Mouse (Mus musculus): ENCODE measurements around the gene Snx12. TPM values are rescaled to one million over a fixed set of nuclear protein-coding genes. Genes with fewer than 3 reads are reported as not detected.
"Not testable (repeated sequence)": the region's sequence is repeated elsewhere in the genome, so short reads cannot be mapped to it uniquely, and the experiment has no call there.

The Snx12 gene
- total RNA-seq, 2 experiments from 2014 or later = 83.2 to 83.8 TPM

- intact Hi-C loops (cut with DNase I) = no loop called here
- DNase-seq = no peak
Observed at GRCm38 (mm10) chrX:101156369-101156768, 66.0 kb downstream of the Snx12 start.

- intact Hi-C loops (cut with DNase I) = no loop called here
- no peak for DNase-seq
Observed at GRCm38 (mm10) chrX:101147506-101147905, 74.9 kb downstream of the Snx12 start.

DNA sequence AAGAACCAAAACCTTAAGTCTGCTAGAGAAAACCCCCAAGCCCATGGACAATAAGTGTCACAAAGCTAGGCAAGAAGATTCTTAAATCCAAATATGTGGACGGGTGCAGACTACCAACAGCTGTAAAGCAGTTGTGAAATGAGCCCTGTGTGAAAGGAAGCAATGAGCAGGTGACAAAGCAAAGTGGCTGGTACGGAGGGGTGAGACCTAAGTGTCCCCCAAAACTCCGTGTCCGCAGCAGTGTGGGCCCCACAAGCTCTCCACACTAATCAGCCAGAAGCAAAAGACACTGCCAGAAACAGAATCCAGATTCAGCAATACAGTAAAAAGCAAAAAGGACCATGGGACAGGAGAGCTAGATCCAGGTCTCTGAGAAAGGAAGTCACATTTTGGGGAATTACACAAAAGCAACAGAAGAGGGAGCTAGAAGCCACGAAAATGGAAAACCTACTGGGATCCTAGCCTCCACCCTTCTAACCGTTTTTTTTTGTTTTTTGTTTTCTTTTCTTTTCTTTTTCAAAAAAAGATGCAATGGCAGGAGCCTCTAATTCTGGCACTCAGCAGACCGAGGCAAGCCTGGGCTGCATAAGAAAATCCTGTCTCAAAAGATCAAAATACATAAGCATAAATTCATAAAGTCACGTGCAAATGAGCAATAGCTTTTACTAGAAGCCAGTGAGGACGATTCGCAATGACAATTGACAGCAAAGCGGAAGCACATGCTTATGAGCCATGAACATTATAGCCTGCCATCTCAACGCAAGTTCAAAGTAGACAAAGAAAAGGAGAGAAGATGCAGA is 90.2 kb downstream of the Snx12 start:
- intact Hi-C loops (cut with DNase I) = loop anchor here (5.0 to 10.0 kb wide), 2 partner anchors 153 to 200 kb away; no protein-coding TSS in a partner anchor
- no peak for DNase-seq

DNA sequence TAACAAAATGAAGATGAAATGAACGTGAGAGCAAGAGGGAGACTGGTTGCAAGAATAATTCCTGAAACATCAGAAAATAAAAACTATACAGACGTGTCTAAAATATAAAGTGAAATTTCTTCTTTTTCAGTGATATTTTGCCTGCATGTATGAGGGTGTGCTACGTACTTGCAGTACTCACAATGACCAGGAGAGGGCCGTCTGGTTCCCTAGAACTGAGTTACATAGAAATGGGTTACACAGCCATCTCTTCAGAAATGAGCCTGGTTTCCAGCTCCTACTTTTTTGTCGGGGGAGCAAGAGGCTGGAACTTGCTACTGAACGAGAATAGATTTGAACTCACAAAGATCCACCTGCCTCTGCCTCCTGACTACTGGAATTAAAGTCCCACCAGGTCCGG is 91.4 kb downstream of the Snx12 start:
- intact Hi-C loops (cut with DNase I) = loop anchor here (5.0 to 10.0 kb wide), 2 partner anchors 154 to 201 kb away; no protein-coding TSS in a partner anchor
- DNase-seq = peak; percentile 69

- intact Hi-C loops (cut with DNase I) = no loop called here
- DNase-seq = no peak
Observed at GRCm38 (mm10) chrX:101128559-101128958, 93.8 kb downstream of the Snx12 start.

- no peak for DNase-seq
- intact Hi-C loops (cut with DNase I) = no loop called here
Observed at GRCm38 (mm10) chrX:101126977-101127376, 95.4 kb downstream of the Snx12 start.

DNA sequence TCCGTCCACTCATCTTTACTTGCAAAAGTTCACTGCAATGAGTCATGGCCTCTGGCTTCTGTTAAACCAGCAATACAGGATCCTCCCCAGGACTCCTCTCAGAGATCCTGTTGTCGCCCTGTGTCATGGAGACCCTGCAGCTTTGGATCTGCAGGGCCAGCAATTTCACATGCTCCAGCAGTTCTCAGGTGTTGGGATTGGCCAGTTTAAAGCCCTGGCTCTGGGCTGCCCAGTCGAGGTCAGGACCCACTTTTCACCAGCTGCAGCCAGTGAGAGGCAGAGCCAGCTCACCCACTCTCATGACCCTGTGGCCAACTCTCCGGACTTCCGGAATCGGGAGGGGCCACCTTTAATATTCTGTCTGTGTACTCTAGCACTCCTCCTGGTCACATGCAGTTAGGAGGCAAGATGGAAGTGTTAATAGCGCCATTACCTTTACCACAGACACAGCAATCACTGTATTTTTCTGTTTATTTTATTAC is 95.8 kb downstream of the Snx12 start:
- intact Hi-C loops (cut with DNase I) = no loop called here

GRCm38 (mm10) chrX:101120546-101120945 is 101.8 kb downstream of the Snx12 start:
- intact Hi-C loops (cut with DNase I) = no loop called here

More for the DNA sequence above, 95.8 kb downstream of the Snx12 start:
- DNase-seq = no peak

GRCm38 (mm10) chrX:101085920-101086319 is 136.4 kb downstream of the Snx12 start, which contains the start of gene Slc7a3:
Gene Slc7a3 (minus strand): TSS chrX:101086020.
- DNase-seq = no peak
- intact Hi-C loops (cut with DNase I) = no loop called here

More at GRCm38 (mm10) chrX:101120546-101120945, 101.8 kb downstream of the Snx12 start:
- DNase-seq = no peak

GRCm38 (mm10) chrX:101085211-101085610 is 137.2 kb downstream of the Snx12 start:
- intact Hi-C loops (cut with DNase I); DNase-seq: not testable (repeated sequence)

GRCm38 (mm10) chrX:101084192-101084591 is 138.2 kb downstream of the Snx12 start:
- intact Hi-C loops (cut with DNase I) = no loop called here
- DNase-seq = no peak

GRCm38 (mm10) chrX:101065245-101065644 is 157.1 kb downstream of the Snx12 start:
- intact Hi-C loops (cut with DNase I) = no loop called here
- no peak for DNase-seq

GRCm38 (mm10) chrX:101063503-101063902 is 158.9 kb downstream of the Snx12 start:
- peak; percentile 57 for DNase-seq

DNA sequence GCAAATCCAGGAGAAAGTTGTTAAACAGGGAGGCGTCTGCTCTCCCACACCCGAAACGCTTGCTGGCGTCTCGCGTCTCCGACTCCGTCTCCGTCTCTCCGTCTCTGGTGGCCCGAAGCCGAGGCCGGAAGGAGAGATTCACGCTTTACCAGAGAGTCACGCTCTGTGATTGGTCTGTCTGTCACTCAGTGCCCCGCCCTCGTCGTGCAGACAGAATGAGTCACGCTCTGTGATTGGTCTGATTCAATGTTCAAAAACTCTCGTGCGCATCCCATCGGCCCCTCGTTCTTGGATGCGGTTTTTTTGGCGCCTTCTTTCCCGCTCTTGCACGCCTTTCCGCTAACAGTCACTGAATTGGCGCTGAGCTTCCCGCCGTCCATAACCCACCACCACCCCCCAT is 162.8 kb downstream of the Snx12 start, which contains the start of gene Tex11:
TSS of gene Tex11 (minus strand) at position 127 of the 400 bp plus-strand sequence.
- DNase-seq = no peak
- intact Hi-C loops (cut with DNase I) = no loop called here

More at GRCm38 (mm10) chrX:101063503-101063902, 158.9 kb downstream of the Snx12 start:
- intact Hi-C loops (cut with DNase I) = no loop called here

Other genes starting within 250 kb of the Snx12 start
- gene Tex11, start 162.9 kb downstream of the Snx12 start, total RNA-seq (2021) = under 1 TPM in 1 of 2 experiments, not detected in 1; 0.18 TPM
- 10 to 100 TPM in 1 of 2 experiments, 1 to 10 TPM in 1; 7.6 to 13.2 TPM for gene Slc7a3, start 136.5 kb downstream of the Snx12 start, total RNA-seq (2021)
- 1 to 10 TPM; 7.7 to 9.5 TPM for gene Foxo4, start 32.0 kb upstream of the Snx12 start, total RNA-seq (2021)
- not detected for gene Gm614, start 41.4 kb upstream of the Snx12 start, total RNA-seq (2021)
- gene Il2rg, start 45.7 kb upstream of the Snx12 start, total RNA-seq (2021) = 1 to 10 TPM; 4.0 to 4.9 TPM
- gene Gm20489, start 46.5 kb upstream of the Snx12 start, total RNA-seq (2021) = not detected
- 10 to 100 TPM; 41.6 to 42.8 TPM for gene Med12, start 51.5 kb upstream of the Snx12 start, total RNA-seq (2021)
- gene Nlgn3, start 76.6 kb upstream of the Snx12 start, total RNA-seq (2021) = 100 to 1,000 TPM; 166 to 183 TPM
- 1 to 10 TPM; 2.2 to 2.7 TPM for gene Gjb1, start 153.8 kb upstream of the Snx12 start, total RNA-seq (2021)
- 100 to 1,000 TPM; 195 to 217 TPM for gene Zmym3, start 198.3 kb upstream of the Snx12 start, total RNA-seq (2021)
- 100 to 1,000 TPM; 236 to 271 TPM for gene Nono, start 206.8 kb upstream of the Snx12 start, total RNA-seq (2021)
- gene Itgb1bp2, start 226.5 kb upstream of the Snx12 start, total RNA-seq (2021) = 1 to 10 TPM; 4.0 to 4.6 TPM